Mouse (Mus musculus): ENCODE data around the gene Cfap44. TPM values are rescaled to one million over a fixed set of nuclear protein-coding genes. Genes with fewer than 3 reads are reported as not detected.
A peak's percentile ranks its signal among the peaks of the same experiment; 100 is the strongest.

Cfap44 gene
- polyA plus RNA-seq, 2 experiments: 0.47 to 0.66 TPM

DNA sequence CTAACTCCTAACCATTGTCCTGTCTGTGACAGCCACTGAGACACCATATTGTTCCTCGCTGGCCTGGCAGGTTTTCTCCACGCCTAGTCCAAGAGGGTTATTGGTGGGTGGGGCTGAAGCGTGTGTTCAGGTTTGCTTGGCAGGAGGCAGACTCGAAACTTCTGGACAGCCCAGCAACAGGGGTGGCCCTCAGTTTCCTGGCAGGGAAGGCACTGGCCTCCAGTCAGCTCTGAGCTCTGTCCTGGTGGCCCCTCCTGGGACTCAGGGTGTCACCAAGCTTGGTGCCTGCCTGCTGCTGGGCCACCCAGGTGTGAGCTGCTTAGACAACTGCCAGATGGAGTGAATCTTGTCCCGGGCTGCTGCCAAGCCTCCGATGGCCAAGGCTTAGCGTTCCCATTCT is 107.7 kb downstream of the Cfap44 start:
- Histone ChIP-seq H3K4me2 (replicated peaks; ENCODE audit: low read depth, low read length, severe bottlenecking) (no peak overlapping the region), H3K27me3 (ENCODE audit: control insufficient read depth, insufficient read depth, low read length) (no peaks in the 10 kb centered on the region), H3K4me1 (ENCODE audit: control insufficient read depth, insufficient read depth, low read length) (peaks cover 16% of the 10 kb centered on the region), H3K9ac (ENCODE audit: low read depth, low read length, severe bottlenecking) (no peak overlapping the region), H3K36me3 (ENCODE audit: control insufficient read depth, insufficient read depth, low read length) (peaks cover 84% of the 10 kb centered on the region), H3K9me3 (ENCODE audit: control insufficient read depth, low read length) (no peaks in the 10 kb centered on the region), H3K4me3 (replicated peaks; ENCODE audit: low read length) (no peak overlapping the region), H3K27ac (replicated peaks; ENCODE audit: low read depth, low read length) (no peak overlapping the region)
- TF ChIP-seq POLR2A (IDR thresholded peaks at IDR 0.05; ENCODE audit: borderline replicate concordance, extremely low read depth, insufficient read depth, insufficient read length): no peak
- no peak for ATAC-seq (ENCODE audit: low FRiP score, low read depth)
- 78% methylated on average over 7 of the region's 7 CpGs for WGBS
- DNase-seq (ENCODE audit: low spot score): no peak

DNA sequence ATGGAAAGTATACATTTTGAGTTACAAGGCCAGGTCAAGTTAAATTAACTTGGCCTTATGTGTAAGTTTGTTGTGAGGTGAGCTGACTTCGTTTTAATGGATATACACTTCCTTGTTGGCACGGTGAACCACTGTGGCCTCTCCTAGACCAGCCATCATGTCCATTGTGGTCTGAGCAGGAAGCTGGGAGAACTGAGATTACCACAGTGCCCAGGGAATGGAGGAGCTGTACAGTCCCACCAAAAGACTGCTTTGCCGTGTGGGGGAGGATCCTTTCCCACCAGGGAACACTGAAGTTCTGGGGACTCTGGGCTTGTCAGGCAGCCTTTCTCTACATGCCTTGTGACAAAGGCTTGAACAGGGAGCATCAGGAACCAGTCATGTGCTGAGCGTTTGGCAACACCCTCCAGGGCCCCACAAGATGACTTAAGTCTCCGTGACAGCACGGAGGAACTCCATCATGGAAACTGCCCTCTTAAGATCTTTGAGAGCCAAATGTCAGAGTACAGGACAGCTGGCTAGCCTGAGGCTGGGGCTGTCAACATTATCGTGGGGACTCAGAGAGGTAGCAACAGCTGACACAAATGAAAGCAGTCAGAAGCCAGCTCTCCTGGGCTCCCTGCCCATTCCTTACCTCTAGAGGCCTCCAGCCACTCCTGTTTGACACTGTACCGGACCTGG is 108.4 kb downstream of the Cfap44 start:
- H3K36me3 ChIP-seq (ENCODE audit: control insufficient read depth, insufficient read depth, low read length): peaks cover 84% of the 10 kb centered on the region
- H3K27me3 ChIP-seq (ENCODE audit: control insufficient read depth, insufficient read depth, low read length): no peaks in the 10 kb centered on the region
- WGBS: 74% methylated on average over 8 of the region's 8 CpGs
- H3K9ac ChIP-seq (ENCODE audit: low read depth, low read length, severe bottlenecking): no peak overlapping the region
- no peaks in the 10 kb centered on the region for H3K9me3 ChIP-seq (ENCODE audit: control insufficient read depth, low read length)
- H3K4me3 ChIP-seq (replicated peaks; ENCODE audit: low read length): no peak overlapping the region
- peak; percentile 47; the same call in 1 of the 2 replicates for ATAC-seq (ENCODE audit: low FRiP score, low read depth)
- no peak overlapping the region for H3K4me2 ChIP-seq (replicated peaks; ENCODE audit: low read depth, low read length, severe bottlenecking)
- DNase-seq (ENCODE audit: low spot score): peak; percentile 60
- 0 out of 2 replicates have a peak overlapping the region, but pooled peaks have one; percentile 8 for H3K27ac ChIP-seq (replicated peaks; ENCODE audit: low read depth, low read length)
- no peak for TF ChIP-seq POLR2A (IDR thresholded peaks at IDR 0.05; ENCODE audit: borderline replicate concordance, extremely low read depth, insufficient read depth, insufficient read length)
- H3K4me1 ChIP-seq (ENCODE audit: control insufficient read depth, insufficient read depth, low read length): peaks cover 23% of the 10 kb centered on the region

DNA sequence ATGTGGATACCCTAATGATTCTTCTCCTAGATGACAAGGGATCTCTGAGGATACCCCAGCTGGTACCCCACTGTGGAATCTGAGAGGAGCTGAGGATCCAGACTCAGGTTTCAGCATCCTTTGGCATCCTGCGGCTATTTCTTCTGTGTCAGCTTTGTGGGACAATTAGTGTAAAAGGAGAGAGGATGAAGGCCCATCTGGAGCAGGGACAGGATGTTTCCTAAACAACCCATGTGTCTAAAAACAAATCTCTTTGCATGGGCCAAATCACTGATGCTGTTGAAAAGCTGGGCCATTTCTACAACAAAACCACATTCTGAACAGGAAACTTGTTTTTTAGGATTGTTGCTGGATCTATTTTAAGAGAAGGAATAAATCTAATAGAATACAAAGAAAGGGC is 110.6 kb downstream of the Cfap44 start:
- WGBS: 87% methylated on average over 1 of the region's 1 CpGs
- Histone ChIP-seq H3K36me3 (ENCODE audit: control insufficient read depth, insufficient read depth, low read length) (peaks cover 84% of the 10 kb centered on the region), H3K27ac (replicated peaks; ENCODE audit: low read depth, low read length) (no peak overlapping the region), H3K4me3 (replicated peaks; ENCODE audit: low read length) (no peak overlapping the region), H3K9me3 (ENCODE audit: control insufficient read depth, low read length) (no peaks in the 10 kb centered on the region), H3K9ac (ENCODE audit: low read depth, low read length, severe bottlenecking) (no peak overlapping the region), H3K27me3 (ENCODE audit: control insufficient read depth, insufficient read depth, low read length) (no peaks in the 10 kb centered on the region), H3K4me2 (replicated peaks; ENCODE audit: low read depth, low read length, severe bottlenecking) (no peak overlapping the region), H3K4me1 (ENCODE audit: control insufficient read depth, insufficient read depth, low read length) (peaks cover 29% of the 10 kb centered on the region)
- ATAC-seq (ENCODE audit: low FRiP score, low read depth) (no peak), DNase-seq (ENCODE audit: low spot score) (no peak)
- TF ChIP-seq POLR2A (IDR thresholded peaks at IDR 0.05; ENCODE audit: borderline replicate concordance, extremely low read depth, insufficient read depth, insufficient read length): no peak

- H3K9me3 ChIP-seq (ENCODE audit: control insufficient read depth, low read length): no peaks in the 10 kb centered on the region
- no peak for DNase-seq (ENCODE audit: low spot score)
- 44% methylated on average over 10 of the region's 10 CpGs for WGBS
- no peak overlapping the region for H3K4me3 ChIP-seq (replicated peaks; ENCODE audit: low read length)
- H3K27me3 ChIP-seq (ENCODE audit: control insufficient read depth, insufficient read depth, low read length): no peaks in the 10 kb centered on the region
- no peak for TF ChIP-seq POLR2A (IDR thresholded peaks at IDR 0.05; ENCODE audit: borderline replicate concordance, extremely low read depth, insufficient read depth, insufficient read length)
- H3K27ac ChIP-seq (replicated peaks; ENCODE audit: low read depth, low read length): peak overlapping the region; percentile 59
- H3K36me3 ChIP-seq (ENCODE audit: control insufficient read depth, insufficient read depth, low read length): peaks cover 78% of the 10 kb centered on the region
- H3K4me1 ChIP-seq (ENCODE audit: control insufficient read depth, insufficient read depth, low read length): peaks cover 33% of the 10 kb centered on the region
- H3K4me2 ChIP-seq (replicated peaks; ENCODE audit: low read depth, low read length, severe bottlenecking): no peak overlapping the region
- no peak overlapping the region for H3K9ac ChIP-seq (ENCODE audit: low read depth, low read length, severe bottlenecking)
- peak; percentile 14; the same call in 1 of the 2 replicates for ATAC-seq (ENCODE audit: low FRiP score, low read depth)
These were observed 112.7 kb downstream of the Cfap44 start for GRCm38 (mm10) chr16:44507027-44507929.

DNA sequence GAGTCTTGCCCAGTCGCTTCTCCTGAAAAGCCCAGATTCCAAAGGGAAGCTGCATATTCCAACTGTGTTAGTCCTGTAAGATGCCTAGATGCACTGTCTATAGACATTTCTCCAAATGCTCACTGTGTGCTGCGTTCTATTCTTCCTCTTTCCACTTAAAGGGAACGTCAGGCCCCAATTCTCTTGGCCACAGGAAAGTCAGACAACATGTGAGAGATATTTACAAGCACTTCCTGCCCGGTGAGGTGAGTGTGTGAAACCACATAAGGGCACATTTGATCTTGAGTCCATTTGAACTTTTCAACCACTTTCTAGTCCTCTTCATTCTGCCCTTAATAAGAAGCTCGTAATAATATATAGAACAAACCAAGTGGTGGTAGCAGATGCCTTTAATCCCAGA is 113.4 kb downstream of the Cfap44 start:
- 57% methylated on average over 5 of the region's 5 CpGs for WGBS
- DNase-seq (ENCODE audit: low spot score) (no peak), ATAC-seq (ENCODE audit: low FRiP score, low read depth) (no peak)
- Histone ChIP-seq H3K9ac (ENCODE audit: low read depth, low read length, severe bottlenecking) (no peak overlapping the region), H3K4me1 (ENCODE audit: control insufficient read depth, insufficient read depth, low read length) (peaks cover 33% of the 10 kb centered on the region), H3K36me3 (ENCODE audit: control insufficient read depth, insufficient read depth, low read length) (peaks cover 74% of the 10 kb centered on the region), H3K9me3 (ENCODE audit: control insufficient read depth, low read length) (no peaks in the 10 kb centered on the region), H3K27me3 (ENCODE audit: control insufficient read depth, insufficient read depth, low read length) (no peaks in the 10 kb centered on the region), H3K27ac (replicated peaks; ENCODE audit: low read depth, low read length) (0 out of 2 replicates have a peak overlapping the region, but pooled peaks have one; percentile 19), H3K4me2 (replicated peaks; ENCODE audit: low read depth, low read length, severe bottlenecking) (no peak overlapping the region), H3K4me3 (replicated peaks; ENCODE audit: low read length) (no peak overlapping the region)
- TF ChIP-seq POLR2A (IDR thresholded peaks at IDR 0.05; ENCODE audit: borderline replicate concordance, extremely low read depth, insufficient read depth, insufficient read length): no peak
